Mouse (Mus musculus) urinary bladder, adult 18-20 months (tissue): Measurements from ENCODE around the gene Eif2s3y.

Experiments
- DNase-seq, 2 experiments: peaks; one replicate each; pipeline ENCODE4 v3.0.0; 2022; ENCODE audit warnings: low spot score in 2 of 2, mixed read lengths in 2 of 2

The Eif2s3y gene

GRCm38 (mm10) chrY:1009882-1010751 lies at the start of gene Eif2s3y:
Gene Eif2s3y (plus strand): TSS chrY:1010543.
- DNase-seq, result peak in 1 of 2 experiments; percentile 41
